ENCODE assay signal across 8 mouse cellular contexts in genomic region chr2:154549127-154549885, GRCm38 (mm10). TPM values are rescaled to one million over a fixed set of nuclear protein-coding genes. Genes with fewer than 3 reads are reported as not detected.
DNase-seq lines count a peak whose midpoint lies in the region; ATAC-seq and TF ChIP-seq lines count a peak whose summit lies in the region.

No protein-coding gene starts in this region.

- no peaks in the 10 kb centered on the region for H3K9me3 ChIP-seq in E14TG2a.4 (ENCODE audit: low read length)
- H3K9me3 ChIP-seq in forebrain, embryonic 14.5 days (replicated peaks; ENCODE audit: control insufficient read depth, low read length), result no peaks in the 10 kb centered on the region
- H3K9me3 ChIP-seq in midbrain, embryonic 10.5 days (replicated peaks), result no peaks in the 10 kb centered on the region

- peak overlapping the region; percentile 72 for H3K4me2 ChIP-seq in forebrain, embryonic 14.5 days (ENCODE audit: low read length)

- 4% methylated on average over 44 of the region's 48 CpGs for WGBS in forebrain, embryonic 14.5 days
- 3% methylated on average over 48 of the region's 48 CpGs for WGBS in midbrain, embryonic 10.5 days

- peak overlapping the region; percentile 60 for H3K9ac ChIP-seq in forebrain, embryonic 14.5 days (ENCODE audit: low read length)

- intact Hi-C loops in left cerebral cortex, postnatal 4 days (cut with DNase I), result no loop called here

- TF ChIP-seq CTCF in E14TG2a.4 (conservative IDR thresholded peaks at IDR 0.05; ENCODE audit: low read length), result no peak

- peak; percentile 88 for DNase-seq in adrenal gland, postnatal 14 days
- peak; percentile 81 for DNase-seq in forebrain, embryonic 14.5 days (ENCODE audit: low spot score)
- DNase-seq in heart, postnatal 4 days, result peak; percentile 77
- peak; percentile 80 for DNase-seq in left cerebral cortex, postnatal 4 days
- peak; percentile 85 for DNase-seq in midbrain, embryonic 10.5 days (ENCODE audit: low spot score)
- DNase-seq in spleen, adult 12 weeks (ENCODE audit: low spot score), result peak; percentile 31
- DNase-seq in layer of hippocampus, adult 11-12 months (ENCODE audit: low spot score), result no peak

- no peak overlapping the region for H3K27ac ChIP-seq in forebrain, embryonic 14.5 days (ENCODE audit: low read depth, low read length)
- peak overlapping the region; percentile 84 for H3K27ac ChIP-seq in midbrain, embryonic 10.5 days (replicated peaks)

- peaks cover 52% of the 10 kb centered on the region for H3K4me1 ChIP-seq in E14TG2a.4 (replicated peaks; ENCODE audit: low read depth, low read length)
- peaks cover 22% of the 10 kb centered on the region for H3K4me1 ChIP-seq in forebrain, embryonic 14.5 days (ENCODE audit: control insufficient read depth, insufficient read depth, low read length)
- H3K4me1 ChIP-seq in midbrain, embryonic 10.5 days, result peaks cover 30% of the 10 kb centered on the region

- peaks cover 46% of the 10 kb centered on the region for H3K36me3 ChIP-seq in E14TG2a.4 (ENCODE audit: insufficient read depth, low read length)
- 0 out of 2 replicates have a peak, but pooled peaks cover 5% of the 10 kb centered on the region for H3K36me3 ChIP-seq in forebrain, embryonic 14.5 days (ENCODE audit: control insufficient read depth, insufficient read depth, low read length)
- peaks cover 7% of the 10 kb centered on the region; the same call in 1 of the 2 replicates for H3K36me3 ChIP-seq in midbrain, embryonic 10.5 days

- ATAC-seq in forebrain, embryonic 14.5 days, result peak; percentile 67

- H3K27me3 ChIP-seq in E14TG2a.4 (ENCODE audit: insufficient read depth, low read length), result peaks cover 55% of the 10 kb centered on the region
- no peaks in the 10 kb centered on the region for H3K27me3 ChIP-seq in forebrain, embryonic 14.5 days (replicated peaks; ENCODE audit: control insufficient read depth, insufficient read depth, low read length)
- H3K27me3 ChIP-seq in midbrain, embryonic 10.5 days (ENCODE audit: low read depth, poor library complexity, severe bottlenecking), result peaks cover 56% of the 10 kb centered on the region

- H3K4me3 ChIP-seq in E14TG2a.4 (replicated peaks; ENCODE audit: low read length), result peak overlapping the region; percentile 76
- H3K4me3 ChIP-seq in forebrain, embryonic 14.5 days (ENCODE audit: low read depth, low read length), result peak overlapping the region; percentile 33
- peak overlapping the region; percentile 57 for H3K4me3 ChIP-seq in midbrain, embryonic 10.5 days

RNA-seq across cellular contexts. Expression of gene Actl10, which starts 2.3 kb away (rescaled TPM):
- not detected in 2 replicates for total RNA-seq in adrenal gland, postnatal 14 days (2021)
- polyA plus RNA-seq in forebrain, embryonic 14.5 days (2014; fragmentation: Nextera tagmentation; extraction: Ambion mirVana), result 0.15 and 0.19 TPM in 2 replicates
- total RNA-seq in heart, postnatal 4 days (2021), result under 1 TPM in 1 of 2 experiments, not detected in 1; 0.17 TPM
- under 1 TPM in 1 of 2 experiments, not detected in 1; 0.26 TPM for total RNA-seq in left cerebral cortex, postnatal 4 days (2021)
- polyA plus RNA-seq in midbrain, embryonic 10.5 days (2016; fragmentation: Nextera tagmentation; extraction: Ambion mirVana), result 0.81 and 0.98 TPM in 2 replicates

RNA-seq across cellular contexts. Expression of gene 1700003F12Rik, which starts 2.4 kb away (rescaled TPM):
- 0.56 TPM in 1 of 2 replicates, not detected in the other for total RNA-seq in adrenal gland, postnatal 14 days (2021)
- polyA plus RNA-seq in forebrain, embryonic 14.5 days (2014; fragmentation: Nextera tagmentation; extraction: Ambion mirVana), result 1.2 TPM in 2 replicates
- under 1 TPM in 1 of 2 experiments, not detected in 1; 0.81 TPM for total RNA-seq in heart, postnatal 4 days (2021)
- 1 to 10 TPM in 1 of 2 experiments, under 1 TPM in 1; 0.98 to 1.4 TPM for total RNA-seq in left cerebral cortex, postnatal 4 days (2021)
- polyA plus RNA-seq in midbrain, embryonic 10.5 days (2016; fragmentation: Nextera tagmentation; extraction: Ambion mirVana), result 4.4 and 5.1 TPM in 2 replicates

RNA-seq across cellular contexts. Expression of gene Necab3, which starts 9.4 kb away (rescaled TPM):
- 2.3 and 3.9 TPM in 2 replicates for total RNA-seq in adrenal gland, postnatal 14 days (2021)
- polyA plus RNA-seq in forebrain, embryonic 14.5 days (2014; fragmentation: Nextera tagmentation; extraction: Ambion mirVana), result 19.8 and 23.6 TPM in 2 replicates
- total RNA-seq in heart, postnatal 4 days (2021), result 1 to 10 TPM in 1 of 2 experiments, under 1 TPM in 1; 0.81 to 1.8 TPM
- 10 to 100 TPM; 23.6 to 24.1 TPM for total RNA-seq in left cerebral cortex, postnatal 4 days (2021)
- polyA plus RNA-seq in midbrain, embryonic 10.5 days (2016; fragmentation: Nextera tagmentation; extraction: Ambion mirVana), result 5.2 and 7.6 TPM in 2 replicates

RNA-seq across cellular contexts. Expression of gene E2f1, which starts 20.4 kb away (rescaled TPM):
- total RNA-seq in adrenal gland, postnatal 14 days (2021), result 12.1 and 12.2 TPM in 2 replicates
- polyA plus RNA-seq in forebrain, embryonic 14.5 days (2014; fragmentation: Nextera tagmentation; extraction: Ambion mirVana), result 3.5 and 5.0 TPM in 2 replicates
- total RNA-seq in heart, postnatal 4 days (2021), result 10 to 100 TPM; 32.3 to 35.6 TPM
- 10 to 100 TPM; 10.8 to 11.9 TPM for total RNA-seq in left cerebral cortex, postnatal 4 days (2021)
- polyA plus RNA-seq in midbrain, embryonic 10.5 days (2016; fragmentation: Nextera tagmentation; extraction: Ambion mirVana), result 34.9 and 35.5 TPM in 2 replicates

RNA-seq across cellular contexts. Expression of gene Pxmp4, which starts 54.2 kb away (rescaled TPM):
- 41.9 and 44.4 TPM in 2 replicates for total RNA-seq in adrenal gland, postnatal 14 days (2021)
- polyA plus RNA-seq in forebrain, embryonic 14.5 days (2014; fragmentation: Nextera tagmentation; extraction: Ambion mirVana), result 14.8 and 15.2 TPM in 2 replicates
- total RNA-seq in heart, postnatal 4 days (2021), result 10 to 100 TPM; 14.5 to 20.4 TPM
- total RNA-seq in left cerebral cortex, postnatal 4 days (2021), result 10 to 100 TPM; 11.8 to 12.2 TPM
- 13.2 and 13.9 TPM in 2 replicates for polyA plus RNA-seq in midbrain, embryonic 10.5 days (2016; fragmentation: Nextera tagmentation; extraction: Ambion mirVana)
